Mouse (Mus musculus) megakaryocyte, embryonic 14.5 days (primary cell): ENCODE results near the gene Nmnat1.

Source experiments
- FLI1 ChIP-seq: IDR thresholded peaks from 2 replicates; pipeline ENCODE4 v1.6.1; 2012; ENCODE audit warnings: low read length, inconsistent platforms, mixed read lengths
- GATA1 ChIP-seq: IDR thresholded peaks from 3 replicates; pipeline ENCODE4 v1.6.1; 2012; ENCODE audit warnings: mixed read lengths, low read length, inconsistent platforms, borderline replicate concordance

DNA sequence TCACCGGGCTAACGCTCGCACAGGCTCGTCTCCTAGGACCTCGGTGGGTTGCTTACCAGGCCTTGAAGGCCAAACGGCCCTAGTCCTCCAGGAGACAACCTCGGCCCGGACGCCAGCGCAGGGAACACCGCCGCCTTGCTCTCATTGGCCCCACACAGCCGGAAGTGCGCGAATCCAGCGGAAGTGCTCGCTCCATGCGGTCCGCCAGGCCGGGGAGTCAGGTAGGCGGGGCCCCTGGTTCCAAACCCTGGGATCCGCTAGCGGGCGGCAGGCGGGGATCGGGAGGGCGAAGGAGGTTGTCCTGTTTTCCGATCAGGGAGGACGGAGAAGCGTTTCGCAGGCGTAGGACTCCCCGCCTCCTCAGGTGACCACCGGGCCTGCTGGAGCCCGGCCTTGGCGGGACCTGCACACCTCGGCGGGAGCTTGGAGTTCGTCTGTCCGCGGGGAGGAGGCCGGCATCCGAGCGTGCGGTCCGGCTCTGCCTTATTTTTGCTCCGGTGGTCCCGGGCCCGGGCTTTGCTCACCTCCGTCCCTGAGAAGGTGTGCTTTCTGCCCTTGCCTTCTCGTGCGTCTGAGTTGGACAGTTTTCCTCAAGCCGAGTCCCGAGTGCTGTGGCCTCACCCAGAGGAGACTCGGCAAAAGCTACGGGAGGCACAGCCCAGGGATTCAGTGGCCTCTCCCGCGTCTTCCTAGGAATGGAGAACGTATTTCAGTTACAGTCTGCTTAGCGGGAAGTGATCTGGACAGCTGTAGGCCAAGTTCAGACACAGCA is at the start of gene Nmnat1, which contains the start of gene Lzic:
- TF ChIP-seq FLI1 (peak; percentile 55; the same call in 1 of the 2 replicates), GATA1 (no peak)
